Mouse (Mus musculus) hindbrain, postnatal 0 days (tissue): Measurements from ENCODE around the gene Txk. TPM values are rescaled to one million over a fixed set of nuclear protein-coding genes. Genes with fewer than 3 reads are reported as not detected.

Experiments used
- ATAC-seq: fragments of 200-750 bp; cut with Nextera tagmentation; 2 replicates; pipeline ENCODE4 v1.8.0; 2017; ENCODE audit warnings: mild to moderate bottlenecking, moderate TSS enrichment, moderate library complexity
- DNase-seq: peaks from one replicate; pipeline ENCODE4 v3.0.0-alpha.2; 2015; ENCODE audit warnings: low spot score
- H3K27ac ChIP-seq: fragments of 300-500 bp; sonication (generic); 2 replicates; pipeline ENCODE4 v1.5.1; 2014; ENCODE audit warnings: mild to moderate bottlenecking
- H3K27me3 ChIP-seq: fragments of 300-500 bp; sonication (generic); 2 replicates; pipeline ENCODE4 v1.6.1; 2014; ENCODE audit warnings: low read length, mixed read lengths; ENCODE audit not compliant: insufficient read depth
- H3K36me3 ChIP-seq: fragments of 300-500 bp; sonication (generic); 2 replicates; pipeline ENCODE4 v1.6.1; 2014; ENCODE audit warnings: low read length, mixed read lengths; ENCODE audit not compliant: insufficient read depth
- H3K4me1 ChIP-seq: fragments of 300-500 bp; sonication (generic); 2 replicates; pipeline ENCODE4 v1.6.1; 2014; ENCODE audit warnings: antibody characterized with exemption, low read length, mixed read lengths; ENCODE audit not compliant: insufficient read depth
- H3K4me2 ChIP-seq: fragments of 300-500 bp; sonication (generic); 2 replicates; pipeline ENCODE4 v1.6.1; 2014; ENCODE audit warnings: low read depth, mild to moderate bottlenecking, low read length, moderate library complexity, mixed read lengths
- H3K4me3 ChIP-seq: fragments of 300-500 bp; sonication (generic); 2 replicates; pipeline ENCODE4 v1.5.1; 2014; ENCODE audit warnings: low read length
- H3K9ac ChIP-seq: fragments of 300-500 bp; sonication (generic); replicated peaks from 2 replicates; pipeline ENCODE4 v1.6.1; 2014; ENCODE audit warnings: mild to moderate bottlenecking, low read length, moderate library complexity, mixed read lengths
- H3K9me3 ChIP-seq: fragments of 300-500 bp; sonication (generic); 2 replicates; pipeline ENCODE4 v1.6.1; 2016; ENCODE audit warnings: low read length, mixed read lengths
- CTCF ChIP-seq: IDR thresholded peaks from 2 replicates; pipeline ENCODE4 v1.5.1; 2016; ENCODE audit warnings: antibody characterized with exemption, control low read depth, low read depth
- WGBS: fragments of 180-500 bp; shearing (Covaris S2); extraction: QIAGEN DNeasy Blood & Tissue Kit; methylation state at CpG from one replicate; pipeline ENCODE4 v1.1.7; 2014; 5-methylcytosine and 5-hydroxymethylcytosine counted together
- polyA plus RNA-seq: library from polyadenylated mRNA; unstranded; fragments of >200 nt; fragmentation: Nextera tagmentation; extraction: Ambion mirVana; gene quantifications from 2 replicates; pipeline ENCODE4 v1.2.1, GENCODE M21; 2015
- total RNA-seq: library from RNA; depleted of rRNA; stranded (reverse); fragments of >200 nt; gene quantifications from 2 replicates; pipeline ENCODE4 v1.2.3, GENCODE M21; 2014

Gene Txk
- total and polyA plus RNA-seq, 2 experiments from 2014 or later: 0.21 to 0.33 TPM

- no peak for DNase-seq
- H3K27ac ChIP-seq: no peak overlapping the region
- no peaks in the 10 kb centered on the region for H3K4me1 ChIP-seq
- H3K36me3 ChIP-seq: no peaks in the 10 kb centered on the region
- no peak overlapping the region for H3K9ac ChIP-seq
- H3K4me3 ChIP-seq: no peak overlapping the region
- H3K4me2 ChIP-seq: no peak overlapping the region
- no peaks in the 10 kb centered on the region for H3K9me3 ChIP-seq
- ATAC-seq: no peak
- peak; percentile 18; the same call in 1 of the 2 replicates for TF ChIP-seq CTCF
- 60% methylated on average over 7 of the region's 7 CpGs for WGBS
- no peaks in the 10 kb centered on the region for H3K27me3 ChIP-seq
These were observed 32.0 kb downstream of the Txk start for GRCm38 (mm10) chr5:72720587-72720986.

GRCm38 (mm10) chr5:72710572-72711278 is 41.9 kb downstream of the Txk start:
- peak; percentile 85 for DNase-seq
- Histone ChIP-seq H3K4me1 (no peaks in the 10 kb centered on the region), H3K27ac (no peak overlapping the region), H3K4me2 (no peak overlapping the region), H3K9ac (no peak overlapping the region), H3K27me3 (no peaks in the 10 kb centered on the region), H3K9me3 (no peaks in the 10 kb centered on the region), H3K36me3 (no peaks in the 10 kb centered on the region), H3K4me3 (no peak overlapping the region)
- peak; percentile 93 for TF ChIP-seq CTCF
- 29% methylated on average over 4 of the region's 4 CpGs for WGBS
- ATAC-seq: 0 out of 2 replicates have a peak, but pooled peaks have one; percentile 21

DNA sequence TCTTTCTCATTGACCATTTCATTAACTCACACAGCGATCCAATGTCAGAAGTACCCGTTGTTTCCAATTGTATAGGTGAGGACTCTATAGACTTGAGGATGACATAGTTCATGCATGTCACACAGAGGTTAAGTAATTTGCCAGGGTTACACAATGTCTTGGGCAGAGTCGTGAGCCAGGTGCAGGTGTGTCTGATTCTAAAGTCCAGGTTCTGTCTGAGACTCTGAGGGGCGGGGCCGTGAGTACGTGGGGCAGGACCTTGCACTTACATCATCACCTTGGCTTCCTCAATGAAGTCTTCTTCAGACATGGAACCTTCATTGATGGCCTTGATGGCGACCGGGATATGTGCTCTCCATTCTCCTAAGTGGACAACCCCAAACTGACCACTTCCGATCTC is 42.6 kb downstream of the Txk start:
- Histone ChIP-seq H3K9me3 (0 out of 2 replicates have a peak, but pooled peaks cover 2% of the 10 kb centered on the region), H3K4me1 (no peaks in the 10 kb centered on the region), H3K36me3 (no peaks in the 10 kb centered on the region), H3K9ac (no peak overlapping the region), H3K27ac (no peak overlapping the region), H3K27me3 (no peaks in the 10 kb centered on the region), H3K4me2 (no peak overlapping the region), H3K4me3 (no peak overlapping the region)
- WGBS: 92% methylated on average over 9 of the region's 9 CpGs
- ATAC-seq (no peak), DNase-seq (no peak)
- TF ChIP-seq CTCF: no peak

- no peak for ATAC-seq
- TF ChIP-seq CTCF: no peak
- Histone ChIP-seq H3K9ac (no peak overlapping the region), H3K4me2 (no peak overlapping the region), H3K27me3 (no peaks in the 10 kb centered on the region), H3K4me1 (no peaks in the 10 kb centered on the region), H3K27ac (no peak overlapping the region), H3K4me3 (no peak overlapping the region), H3K9me3 (0 out of 2 replicates have a peak, but pooled peaks cover 3% of the 10 kb centered on the region), H3K36me3 (no peaks in the 10 kb centered on the region)
- no peak for DNase-seq
- WGBS: 95% methylated on average over 13 of the region's 13 CpGs
These were observed 43.1 kb downstream of the Txk start for GRCm38 (mm10) chr5:72709451-72709850.

DNA sequence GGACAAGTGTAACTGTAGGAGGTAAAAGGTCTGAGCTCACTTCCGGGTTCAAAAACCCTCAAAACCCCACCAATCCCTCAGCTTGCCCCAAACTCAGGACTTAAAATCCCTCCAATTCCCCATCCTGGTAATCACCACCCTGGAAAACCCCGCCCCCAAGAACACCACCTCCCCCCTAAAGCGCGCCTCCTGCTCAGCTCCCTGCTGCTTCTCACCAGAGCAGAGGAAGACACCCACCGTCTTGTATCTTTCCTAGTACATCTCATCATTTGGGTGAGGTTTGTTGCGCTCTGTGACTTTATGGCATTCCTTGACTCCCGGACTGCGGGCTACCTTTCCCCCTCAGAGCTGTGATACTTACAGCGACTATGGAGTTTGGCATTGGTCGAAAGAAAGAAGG is 45.9 kb downstream of the Txk start:
- Histone ChIP-seq H3K9ac (no peak overlapping the region), H3K4me2 (no peak overlapping the region), H3K4me3 (no peak overlapping the region), H3K36me3 (no peaks in the 10 kb centered on the region), H3K27ac (no peak overlapping the region), H3K9me3 (0 out of 2 replicates have a peak, but pooled peaks cover 3% of the 10 kb centered on the region), H3K4me1 (no peaks in the 10 kb centered on the region), H3K27me3 (no peaks in the 10 kb centered on the region)
- 70% methylated on average over 10 of the region's 10 CpGs for WGBS
- ATAC-seq: no peak
- no peak for TF ChIP-seq CTCF
- no peak for DNase-seq

DNA sequence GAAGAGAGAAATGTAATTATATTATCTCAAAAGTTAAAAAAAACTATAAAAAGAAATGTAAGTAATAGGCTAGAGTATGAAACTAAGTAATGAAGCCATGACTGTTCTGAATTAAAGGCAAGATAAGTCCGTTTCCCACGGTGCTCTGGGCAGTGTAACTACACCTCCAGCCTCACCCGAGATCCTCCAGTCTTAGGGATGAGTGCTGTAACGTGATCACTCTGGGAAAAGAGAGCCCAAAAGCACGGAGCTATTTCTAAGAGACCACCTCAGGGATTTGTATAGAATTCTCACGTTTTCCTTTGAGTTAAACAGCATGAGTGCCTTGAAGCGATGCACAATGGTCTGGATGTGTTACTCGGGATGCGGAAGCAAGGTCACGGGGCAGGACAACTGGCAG is 46.5 kb downstream of the Txk start:
- Histone ChIP-seq H3K4me3 (no peak overlapping the region), H3K36me3 (no peaks in the 10 kb centered on the region), H3K27ac (no peak overlapping the region), H3K4me1 (no peaks in the 10 kb centered on the region), H3K27me3 (no peaks in the 10 kb centered on the region), H3K9ac (no peak overlapping the region), H3K4me2 (no peak overlapping the region), H3K9me3 (0 out of 2 replicates have a peak, but pooled peaks cover 3% of the 10 kb centered on the region)
- WGBS: 49% methylated on average over 10 of the region's 10 CpGs
- ATAC-seq (no peak), DNase-seq (no peak)
- TF ChIP-seq CTCF: no peak

GRCm38 (mm10) chr5:72702202-72702601 is 50.4 kb downstream of the Txk start:
- Histone ChIP-seq H3K27ac (no peak overlapping the region), H3K36me3 (no peaks in the 10 kb centered on the region), H3K4me2 (no peak overlapping the region), H3K9ac (no peak overlapping the region), H3K4me1 (peaks cover 5% of the 10 kb centered on the region; the same call in 1 of the 2 replicates), H3K9me3 (0 out of 2 replicates have a peak, but pooled peaks cover 3% of the 10 kb centered on the region), H3K4me3 (no peak overlapping the region), H3K27me3 (no peaks in the 10 kb centered on the region)
- no peak for TF ChIP-seq CTCF
- ATAC-seq (no peak), DNase-seq (no peak)
